Mouse (Mus musculus) neural tube, embryonic 12.5 days (tissue): ENCODE measurements around the gene Pramel3. TPM values are rescaled to one million over a fixed set of nuclear protein-coding genes. Genes with fewer than 3 reads are reported as not detected.
"Not testable (repeated sequence)": the region's sequence is repeated elsewhere in the genome, so short reads cannot be mapped to it uniquely, and the experiment has no call there.

Experiments used
- ATAC-seq: fragments of 200-750 bp; cut with Nextera tagmentation; 2 replicates; pipeline ENCODE4 v1.8.0; 2017; ENCODE audit warnings: low read depth, mild to moderate bottlenecking, moderate TSS enrichment, moderate library complexity; ENCODE audit not compliant: low FRiP score
- H3K27ac ChIP-seq: fragments of 300-500 bp; sonication (generic); 2 replicates; pipeline ENCODE4 v1.5.1; 2016
- H3K27me3 ChIP-seq: fragments of 300-500 bp; sonication (generic); replicated peaks from 2 replicates; pipeline ENCODE4 v1.6.1; 2016; ENCODE audit warnings: mild to moderate bottlenecking
- H3K36me3 ChIP-seq: fragments of 300-500 bp; sonication (generic); 2 replicates; pipeline ENCODE4 v1.6.1; 2016; ENCODE audit warnings: mild to moderate bottlenecking
- H3K4me1 ChIP-seq: fragments of 300-500 bp; sonication (generic); 2 replicates; pipeline ENCODE4 v1.6.1; 2016
- H3K4me2 ChIP-seq: fragments of 300-500 bp; sonication (generic); replicated peaks from 2 replicates; pipeline ENCODE4 v1.6.1; 2016; ENCODE audit warnings: mild to moderate bottlenecking
- H3K4me3 ChIP-seq: fragments of 300-500 bp; sonication (generic); 2 replicates; pipeline ENCODE4 v1.5.1; 2016
- H3K9ac ChIP-seq: fragments of 300-500 bp; sonication (generic); 2 replicates; pipeline ENCODE4 v1.6.1; 2016; ENCODE audit warnings: mild to moderate bottlenecking
- H3K9me3 ChIP-seq: fragments of 300-500 bp; sonication (generic); 2 replicates; pipeline ENCODE4 v1.6.1; 2016; ENCODE audit warnings: mild to moderate bottlenecking
- WGBS: fragments of 180-500 bp; shearing (Covaris S2); methylation state at CpG from one replicate; pipeline ENCODE4 v1.1.7; 2016; 5-methylcytosine and 5-hydroxymethylcytosine counted together
- polyA plus RNA-seq: library from polyadenylated mRNA; unstranded; fragments of >200 nt; fragmentation: Nextera tagmentation; extraction: Ambion mirVana; gene quantifications from 2 replicates; pipeline ENCODE4 v1.2.1, GENCODE M21; 2016

The Pramel3 gene
- polyA plus RNA-seq, result not detected in 2 replicates

DNA sequence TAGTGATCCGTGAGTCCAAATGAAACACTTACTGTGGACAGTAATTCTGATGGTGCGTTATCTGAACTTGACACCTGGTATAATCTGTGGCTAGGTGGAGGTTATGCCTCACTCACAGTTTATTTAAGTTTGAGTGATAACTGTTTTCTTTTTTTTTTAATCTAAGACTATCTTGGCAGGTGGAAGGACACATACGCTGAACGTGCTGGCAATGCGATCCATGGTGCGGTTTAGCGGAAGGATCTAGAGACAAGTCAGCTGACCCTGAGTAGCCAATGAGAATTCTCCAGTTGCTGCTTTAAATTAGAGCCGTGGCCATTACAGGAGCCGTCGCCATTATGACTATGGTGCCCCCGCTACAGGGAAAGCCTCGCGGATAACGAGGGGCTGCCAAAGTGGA is at the start of gene Pramel3:
Gene Pramel3 (plus strand): TSS at position 301 of the 400 bp plus-strand sequence.
- H3K27ac ChIP-seq, H3K9me3 ChIP-seq, H3K4me2 ChIP-seq, H3K36me3 ChIP-seq, H3K4me1 ChIP-seq, ATAC-seq, H3K27me3 ChIP-seq, H3K4me3 ChIP-seq, H3K9ac ChIP-seq: not testable (repeated sequence)
- WGBS, result 97% methylated on average over 14 of the region's 14 CpGs

DNA sequence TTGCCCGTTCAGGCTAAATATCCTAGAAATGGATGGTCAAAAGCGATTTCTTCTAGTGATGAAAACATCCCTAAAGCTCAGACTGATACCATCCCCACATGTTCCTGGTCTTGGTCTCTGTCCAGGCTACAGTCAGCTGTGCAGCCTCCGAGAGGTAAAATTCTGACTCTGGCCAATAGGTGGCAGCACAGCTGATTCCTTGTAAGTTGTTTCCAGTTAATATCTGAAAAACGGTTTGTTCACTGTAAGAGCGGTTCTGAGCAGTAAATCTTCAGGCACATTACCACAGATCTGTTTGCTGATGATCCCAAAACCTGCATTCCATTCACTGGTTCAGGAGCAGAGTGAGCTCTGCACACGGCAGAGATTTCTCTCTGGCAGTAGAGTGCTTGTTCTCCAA is 58.6 kb downstream of the Pramel3 start:
- WGBS, result 36% methylated on average over 3 of the region's 6 CpGs
- not testable (repeated sequence) for H3K36me3 ChIP-seq, H3K9ac ChIP-seq, H3K9me3 ChIP-seq, ATAC-seq, H3K4me1 ChIP-seq, H3K4me2 ChIP-seq, H3K4me3 ChIP-seq, H3K27ac ChIP-seq, H3K27me3 ChIP-seq

DNA sequence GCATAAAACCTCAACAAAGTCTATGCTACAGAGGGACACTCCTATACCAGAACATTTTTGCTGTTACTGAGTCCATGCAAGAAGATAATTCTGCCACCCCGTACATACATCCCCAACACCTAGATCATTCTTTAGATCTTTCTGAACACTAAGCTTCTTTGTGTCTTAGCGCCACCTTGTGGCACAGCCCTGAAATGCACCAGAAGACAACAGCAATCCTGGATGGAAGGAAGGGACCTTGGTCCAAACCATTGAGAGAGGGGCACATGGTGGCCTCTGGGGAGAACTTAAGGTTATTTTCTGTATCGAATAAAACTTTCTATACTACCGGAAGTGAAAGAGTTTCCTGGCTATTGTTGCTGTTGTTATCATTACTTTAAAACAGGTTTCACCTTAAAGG is 59.8 kb downstream of the Pramel3 start:
- H3K9ac ChIP-seq, H3K4me1 ChIP-seq, H3K9me3 ChIP-seq, H3K4me3 ChIP-seq, H3K27me3 ChIP-seq, H3K36me3 ChIP-seq, ATAC-seq, H3K4me2 ChIP-seq, H3K27ac ChIP-seq: not testable (repeated sequence)
- WGBS, result no CpG with 5 or more reads among the region's 4 CpGs

Other genes starting within 250 kb of the Pramel3 start
- gene Gm15023, start 124.7 kb upstream of the Pramel3 start, polyA plus RNA-seq, result not detected in 2 replicates
- gene Tceal6, start 91.6 kb upstream of the Pramel3 start, polyA plus RNA-seq, result 8.1 and 9.9 TPM in 2 replicates
- not detected in 2 replicates for gene Gm5128, start 71.0 kb downstream of the Pramel3 start, polyA plus RNA-seq
- not detected in 2 replicates for gene Gm7903, start 131.5 kb downstream of the Pramel3 start, polyA plus RNA-seq
- not detected in 2 replicates for gene AV320801, start 192.3 kb downstream of the Pramel3 start, polyA plus RNA-seq